Mouse (Mus musculus) hindlimb bud, embryonic 11.5 days (tissue): ENCODE measurements around the gene Crx.
A peak's percentile ranks its signal among the peaks of the same experiment; 100 is the strongest.
"Not testable (repeated sequence)": the region's sequence is repeated elsewhere in the genome, so short reads cannot be mapped to it uniquely, and the experiment has no call there.

Experiments used
- DNase-seq: peaks from one replicate; pipeline ENCODE4 v3.0.0-alpha.2; 2012; ENCODE audit warnings: low read depth, low spot score; ENCODE audit errors: extremely low spot score

Crx gene

DNA sequence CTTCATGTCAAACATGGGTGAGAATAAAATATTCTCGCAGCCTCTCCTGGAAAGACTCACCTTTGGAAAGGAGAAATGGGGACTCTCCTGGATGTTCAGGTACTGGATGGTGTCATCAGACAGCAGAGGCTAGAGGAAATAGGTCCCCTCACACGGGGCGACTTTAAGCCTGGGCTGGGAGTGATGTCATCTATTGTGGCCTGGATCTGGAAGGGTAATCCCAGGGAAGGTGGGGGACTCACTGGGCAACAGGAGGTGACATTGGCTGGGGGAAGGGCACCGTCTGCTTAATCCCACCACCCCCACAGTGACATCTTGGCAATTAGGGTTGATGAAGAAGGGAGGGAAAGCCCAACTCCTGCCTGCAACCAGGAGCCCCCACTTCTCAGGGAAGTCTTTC, at the start of gene Crx:
Gene Crx, minus strand, starts transcription at position 213 of the 400 bp plus-strand sequence.
- no peak for DNase-seq

DNA sequence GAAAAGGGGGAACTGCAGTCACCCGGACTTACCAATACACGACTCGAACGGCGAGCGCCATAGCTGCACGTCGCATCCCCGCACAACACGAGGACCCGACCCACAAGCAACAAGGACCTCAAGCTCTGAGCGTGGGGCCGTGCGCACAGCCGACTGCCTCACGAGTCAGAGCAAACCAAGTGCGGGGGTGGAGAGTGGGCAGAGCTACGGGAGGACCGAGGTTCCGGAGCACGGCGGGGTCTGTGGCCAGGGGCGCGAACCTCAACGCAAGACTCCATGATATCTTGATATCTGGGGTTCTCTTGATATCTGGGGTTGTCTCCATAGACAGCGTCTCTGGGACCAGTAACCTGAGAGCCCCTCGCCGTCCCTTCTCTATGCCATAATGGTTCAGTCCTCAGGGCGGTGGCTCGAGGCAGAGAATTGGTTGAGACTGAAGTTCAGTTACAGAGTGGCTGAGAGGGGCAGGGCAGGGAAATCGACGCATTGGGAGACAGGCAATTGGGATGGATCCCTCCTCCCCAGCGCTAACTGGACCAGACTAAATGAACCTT, 42.5 kb upstream of the Crx start, which contains the start of gene Selenow:
Gene Selenow, minus strand, starts transcription at position 183 of the 554 bp plus-strand sequence.
- DNase-seq: peak; percentile 79

DNA sequence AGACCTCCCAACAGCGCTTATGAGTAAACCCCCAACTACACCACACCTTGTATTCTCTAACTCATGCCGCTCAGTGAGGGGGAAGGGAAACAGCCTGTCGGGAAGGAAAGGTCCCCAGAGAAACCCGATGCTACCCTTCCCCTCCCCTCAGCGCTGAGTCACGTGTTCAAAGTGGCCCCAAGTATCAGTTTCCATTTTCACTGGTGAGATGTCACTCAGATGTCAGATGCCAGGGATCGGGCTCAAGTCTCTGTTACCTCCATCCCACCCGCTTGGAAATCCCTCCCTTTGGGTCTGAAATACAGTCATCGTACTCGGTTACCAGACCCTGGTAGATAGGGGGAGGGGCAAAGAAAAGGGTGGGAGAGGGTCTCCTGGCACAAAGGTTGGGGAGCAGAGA, 42.0 kb upstream of the Crx start:
- DNase-seq: no peak

DNA sequence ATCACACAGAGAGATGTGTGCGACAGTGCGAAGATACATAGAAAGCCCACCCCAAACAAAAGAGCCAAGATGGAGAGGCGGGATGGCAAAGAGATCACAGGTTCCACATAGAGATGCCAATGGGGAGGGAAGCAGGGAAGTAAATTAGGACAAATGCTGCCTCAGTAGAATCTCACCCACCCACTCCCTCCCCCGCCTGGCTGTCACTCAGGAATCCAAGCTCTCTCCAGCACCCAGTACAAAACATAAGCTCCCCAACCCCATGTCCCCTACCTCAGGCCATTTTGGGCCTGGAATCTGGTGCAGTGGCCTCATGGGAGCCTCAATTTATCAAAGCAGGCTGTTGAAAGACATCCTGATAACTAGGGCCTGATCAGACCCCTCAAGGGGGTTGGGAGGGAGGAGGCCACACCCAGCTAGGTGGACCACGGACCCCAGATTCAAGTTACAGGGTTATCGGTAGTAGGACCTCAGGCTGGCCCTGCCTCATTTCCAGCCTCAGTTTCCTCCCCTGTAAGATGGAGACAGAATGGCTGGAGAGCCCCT, 41.0 kb upstream of the Crx start:
- no peak for DNase-seq

DNA sequence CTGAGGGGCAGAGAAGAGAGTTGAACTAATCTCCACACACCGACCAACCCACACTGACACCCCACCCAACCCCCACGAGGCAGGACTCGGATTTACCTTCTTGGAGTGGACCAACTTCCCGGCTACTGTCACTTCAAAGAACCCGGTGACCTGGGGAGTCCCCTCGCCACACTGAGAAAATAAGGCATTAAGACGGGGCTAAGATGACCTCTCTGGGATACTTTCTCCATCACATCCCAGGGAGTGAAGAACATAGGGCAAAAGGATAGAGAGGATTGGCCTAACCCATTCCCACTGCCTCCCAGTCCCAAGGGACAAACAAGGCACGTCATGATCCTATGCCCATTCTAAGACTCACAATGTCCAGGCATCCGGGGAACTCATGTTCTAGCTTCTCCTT, 40.2 kb upstream of the Crx start:
- no peak for DNase-seq

- DNase-seq: no peak
Observed at GRCm38 (mm10) chr7:15918371-15918770, 38.6 kb upstream of the Crx start.

- no peak for DNase-seq
Observed at GRCm38 (mm10) chr7:15916996-15917395, 37.2 kb upstream of the Crx start.

DNA sequence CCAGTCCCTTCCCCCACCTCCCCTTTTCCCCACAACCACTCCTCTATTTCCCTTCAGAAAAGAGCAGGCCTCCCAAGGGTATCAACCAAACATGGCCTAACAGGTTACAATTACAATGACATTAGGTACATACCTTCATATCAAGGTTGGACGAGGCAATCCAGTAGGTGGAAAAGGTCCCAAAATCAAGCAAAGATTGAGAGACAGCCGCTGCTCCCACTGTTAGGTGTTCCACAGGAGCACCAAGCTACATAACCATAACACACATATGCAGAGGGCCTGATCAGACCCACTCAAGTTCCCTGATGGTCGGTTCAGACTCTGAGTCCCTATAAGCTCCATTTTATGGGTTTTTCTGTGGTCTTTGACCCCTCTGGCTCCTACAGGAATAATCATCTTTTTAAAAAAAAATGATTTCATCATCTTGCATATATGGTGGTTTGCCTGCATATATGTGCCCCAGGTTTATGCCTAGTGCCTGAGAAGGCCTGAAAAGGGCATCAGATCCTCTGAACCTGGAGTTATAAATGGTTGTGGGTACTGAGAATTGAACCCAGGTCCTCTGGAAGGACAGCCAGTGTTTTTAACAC, 36.5 kb upstream of the Crx start:
- no peak for DNase-seq

DNA sequence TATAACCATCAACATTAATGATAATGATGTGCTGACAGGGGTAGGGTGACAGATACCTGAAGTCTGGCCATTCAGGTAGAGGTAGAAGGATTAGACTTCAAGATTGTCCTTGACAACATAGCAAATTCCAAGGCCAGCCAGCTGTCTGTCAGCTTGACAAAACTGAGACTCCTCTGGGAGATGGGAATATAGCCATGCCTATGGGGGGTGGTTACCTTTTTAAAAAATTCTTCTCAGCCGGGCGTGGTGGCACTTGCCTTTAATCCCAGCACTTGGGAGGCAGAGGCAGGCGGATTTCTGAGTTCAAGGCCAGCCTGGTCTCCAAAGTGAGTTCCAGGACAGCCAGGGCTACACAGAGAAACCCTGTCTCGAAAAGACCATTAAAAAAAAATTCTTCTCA, 35.9 kb upstream of the Crx start:
- not testable (repeated sequence) for DNase-seq

GRCm38 (mm10) chr7:15914751-15915150, 35.0 kb upstream of the Crx start:
- DNase-seq: no peak

- DNase-seq: no peak
Observed at GRCm38 (mm10) chr7:15914252-15914651, 34.5 kb upstream of the Crx start.

DNA sequence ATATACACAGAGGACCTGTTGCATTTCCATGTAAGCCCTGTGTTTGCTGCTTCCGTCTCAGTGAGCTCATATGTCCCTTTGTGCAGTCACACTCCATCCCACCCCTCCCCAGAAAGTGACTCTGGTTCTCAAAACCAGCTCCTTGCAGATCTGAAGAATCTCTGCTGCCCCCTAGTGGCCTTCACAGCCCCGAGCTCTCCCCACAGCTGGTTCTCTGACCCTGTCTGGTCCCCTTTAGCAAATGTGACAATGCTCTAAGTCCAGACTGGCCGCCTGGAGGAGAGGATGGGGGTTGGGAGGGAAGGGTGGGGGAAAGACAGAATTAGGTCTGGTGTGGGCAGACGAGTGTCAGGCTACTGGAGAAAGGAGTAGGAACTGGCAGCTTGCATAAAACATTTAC, 32.4 kb upstream of the Crx start:
- peak; percentile 79 for DNase-seq

DNA sequence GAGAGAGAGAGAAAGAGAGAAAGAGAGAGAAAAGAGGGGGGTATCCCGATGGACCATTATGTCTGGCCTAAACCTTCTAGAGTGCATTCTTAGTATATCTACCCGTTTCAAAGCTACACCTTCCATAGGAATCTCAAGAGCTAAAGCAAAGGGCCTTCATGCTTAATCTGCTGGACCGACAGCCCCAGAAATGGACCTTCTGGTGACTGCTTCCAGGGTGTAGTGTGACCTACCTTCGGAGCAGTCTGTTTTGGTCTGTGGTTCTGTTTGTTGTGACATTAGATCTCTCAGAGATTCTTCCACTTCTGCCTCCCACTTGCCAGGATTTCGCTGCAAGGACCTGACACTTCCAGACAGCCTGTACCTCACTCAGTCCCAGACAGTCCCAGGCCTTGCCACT, 30.8 kb upstream of the Crx start:
- DNase-seq: no peak

DNA sequence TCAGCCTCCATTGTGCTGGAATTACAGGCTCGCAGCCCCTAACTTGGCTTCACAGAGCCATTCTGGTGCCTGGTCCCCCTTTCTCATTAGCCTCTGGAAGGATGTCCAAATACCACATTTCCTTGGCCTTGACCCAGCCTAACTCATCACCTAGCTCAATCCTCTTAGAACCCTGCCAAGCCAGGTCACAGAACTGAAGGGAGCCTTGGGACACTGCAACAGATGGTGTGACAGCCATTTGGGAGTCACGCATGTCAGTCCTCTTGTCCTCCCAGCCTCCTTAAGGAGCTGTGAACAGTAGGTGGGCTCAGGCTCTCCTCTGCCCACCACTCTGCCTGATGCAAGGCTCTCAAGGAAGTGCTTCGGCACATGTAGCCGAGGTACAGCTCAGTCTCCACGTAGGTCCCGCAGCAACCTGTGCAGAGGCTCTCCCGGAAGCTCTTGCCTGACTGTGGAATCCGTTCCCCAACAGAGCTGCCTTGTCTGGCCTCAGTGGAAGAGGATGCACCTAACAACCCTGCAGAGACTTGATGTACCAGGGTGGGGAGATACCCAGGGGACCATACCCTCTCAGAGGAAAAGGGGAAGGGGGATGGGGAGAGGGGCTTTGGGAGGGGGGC, 28.3 kb upstream of the Crx start:
- no peak for DNase-seq

- DNase-seq: no peak
Observed at GRCm38 (mm10) chr7:15906602-15907001, 26.8 kb upstream of the Crx start.

DNA sequence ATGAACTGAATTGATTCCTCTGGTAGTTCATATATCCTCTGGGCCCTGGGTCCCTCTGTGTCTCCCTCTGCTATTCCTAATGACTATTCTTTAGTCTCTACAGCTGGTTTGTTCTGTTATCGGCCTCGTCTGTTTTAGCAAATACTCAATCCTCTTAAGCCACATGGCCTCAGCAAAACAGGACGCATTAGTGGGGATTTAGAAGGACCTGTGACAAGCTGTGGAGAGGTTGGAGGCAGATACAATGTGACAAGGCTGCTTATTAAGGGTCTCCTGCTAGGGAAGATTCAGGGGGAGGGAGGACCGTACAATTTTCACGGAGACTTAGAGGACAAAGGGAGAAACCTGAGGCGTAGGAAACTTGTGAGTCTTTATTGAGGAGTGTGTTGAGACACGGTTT, 26.1 kb upstream of the Crx start:
- DNase-seq: no peak

DNA sequence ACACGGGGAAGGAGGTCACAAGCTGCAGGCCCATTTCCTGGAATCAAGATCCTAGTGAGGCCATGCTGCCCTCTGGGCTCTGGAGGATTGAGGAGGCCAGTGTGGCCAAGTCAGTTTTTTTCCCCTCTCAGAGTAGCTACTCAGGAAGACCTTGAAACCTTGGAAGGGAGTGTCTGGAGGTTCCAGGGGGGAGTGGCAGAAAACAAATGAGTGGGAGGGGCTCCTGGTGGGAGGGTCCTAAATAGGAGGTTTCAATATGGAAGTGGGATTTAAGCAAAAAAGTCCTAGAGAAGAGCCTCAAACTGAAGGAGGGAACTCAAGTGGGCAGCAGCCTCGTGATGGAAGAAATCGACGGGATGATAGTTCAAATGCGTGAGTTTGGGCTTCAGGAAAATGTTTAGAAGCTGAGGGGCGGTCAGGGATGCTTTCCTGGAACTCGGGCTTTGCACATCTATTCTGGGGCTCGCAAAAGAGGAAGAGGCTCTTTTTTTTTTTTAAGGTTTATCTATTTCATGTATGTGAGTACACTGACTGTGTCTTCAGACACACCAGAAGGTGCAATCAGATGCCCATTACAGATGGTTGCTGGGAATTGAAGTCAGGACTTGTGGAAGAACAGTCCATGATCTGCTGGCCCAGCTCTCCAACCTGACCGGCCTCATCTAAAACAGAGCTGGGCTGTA, 21.7 kb upstream of the Crx start:
- no peak for DNase-seq

GRCm38 (mm10) chr7:15894251-15894650, 14.5 kb upstream of the Crx start:
- DNase-seq: no peak

DNA sequence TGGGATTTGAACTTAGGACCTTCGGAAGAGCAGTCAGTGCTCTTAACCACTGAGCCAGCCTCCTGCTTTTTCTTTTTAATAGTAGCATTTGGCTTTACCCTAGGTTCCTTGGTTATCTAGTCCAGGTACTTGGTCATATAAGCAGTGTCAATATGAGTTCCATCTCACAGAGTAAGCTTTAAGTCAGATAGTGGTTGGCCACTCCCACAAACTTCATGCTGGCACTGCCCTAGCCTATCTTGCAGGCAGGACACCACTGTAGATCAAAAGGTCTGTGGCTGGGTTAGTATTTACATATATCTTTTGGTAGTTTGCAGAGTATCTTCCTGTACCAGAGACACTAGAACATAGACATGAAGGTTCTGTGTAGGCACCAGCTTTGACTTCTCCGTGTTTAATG, 4.4 kb upstream of the Crx start:
- no peak for DNase-seq

GRCm38 (mm10) chr7:15882317-15882716, 2.5 kb upstream of the Crx start, which contains the start of gene Crxos:
Gene Crxos (plus strand): TSS chr7:15882617.
- DNase-seq: no peak

- no peak for DNase-seq
Observed at GRCm38 (mm10) chr7:15881831-15882230, 2.1 kb upstream of the Crx start.

DNA sequence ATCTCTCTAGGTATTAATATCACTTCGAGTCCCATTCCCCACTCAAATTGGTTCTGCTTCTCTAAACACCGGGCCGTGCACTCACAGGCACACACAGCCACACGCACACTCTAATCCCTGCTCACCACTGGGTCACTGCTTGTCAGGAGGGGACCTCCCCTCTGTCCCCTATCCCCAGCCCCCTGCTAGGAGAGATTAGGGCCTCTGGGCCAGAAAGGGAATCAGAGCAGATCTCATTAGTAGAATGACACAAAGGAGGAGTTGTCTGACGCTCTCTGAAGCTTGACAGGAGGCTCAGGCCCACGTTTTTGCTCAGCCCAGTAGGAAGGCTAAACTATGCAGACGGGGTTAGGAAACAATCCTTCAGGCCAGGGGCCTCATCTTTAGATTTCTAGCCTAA, 1.6 kb upstream of the Crx start:
- no peak for DNase-seq
